Mouse (Mus musculus): ENCODE measurements at regions not wholly inside any gene's neighbourhood (a gene's known extent, or its start where the extent isn't known, plus 50 kb on each side); places are given as distances from the start of the nearest gene placed in this dataset.
A peak's percentile ranks its signal among the peaks of the same experiment; 100 is the strongest.
"Not testable (repeated sequence)": the region's sequence is repeated elsewhere in the genome, so short reads cannot be mapped to it uniquely, and the experiment has no call there.

DNA sequence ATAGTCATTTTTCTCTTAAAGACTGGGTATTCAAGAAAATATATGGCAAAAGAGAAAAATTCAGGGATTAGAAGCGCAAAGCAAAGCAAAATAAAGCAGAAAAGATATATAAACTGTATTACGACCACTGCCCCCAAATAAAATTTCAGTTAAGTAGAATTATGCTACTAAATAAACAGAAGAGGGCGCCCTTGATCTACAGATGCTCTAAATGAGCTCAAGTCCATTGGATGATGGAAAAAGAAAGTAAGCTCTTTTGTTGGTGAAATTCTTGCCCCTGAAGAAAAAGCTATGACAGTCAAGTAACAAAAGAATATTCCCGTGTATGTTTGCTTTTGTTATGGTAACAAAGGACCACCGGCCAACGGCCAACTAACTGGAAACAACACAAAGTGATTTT, 165.5 kb upstream of the Stk26 start:
- no peak for DNase-seq

- peak; percentile 71 to 79 for DNase-seq
Measured at GRCm38 (mm10) chrX:50657835-50658565, 182.8 kb upstream of the Stk26 start.

DNA sequence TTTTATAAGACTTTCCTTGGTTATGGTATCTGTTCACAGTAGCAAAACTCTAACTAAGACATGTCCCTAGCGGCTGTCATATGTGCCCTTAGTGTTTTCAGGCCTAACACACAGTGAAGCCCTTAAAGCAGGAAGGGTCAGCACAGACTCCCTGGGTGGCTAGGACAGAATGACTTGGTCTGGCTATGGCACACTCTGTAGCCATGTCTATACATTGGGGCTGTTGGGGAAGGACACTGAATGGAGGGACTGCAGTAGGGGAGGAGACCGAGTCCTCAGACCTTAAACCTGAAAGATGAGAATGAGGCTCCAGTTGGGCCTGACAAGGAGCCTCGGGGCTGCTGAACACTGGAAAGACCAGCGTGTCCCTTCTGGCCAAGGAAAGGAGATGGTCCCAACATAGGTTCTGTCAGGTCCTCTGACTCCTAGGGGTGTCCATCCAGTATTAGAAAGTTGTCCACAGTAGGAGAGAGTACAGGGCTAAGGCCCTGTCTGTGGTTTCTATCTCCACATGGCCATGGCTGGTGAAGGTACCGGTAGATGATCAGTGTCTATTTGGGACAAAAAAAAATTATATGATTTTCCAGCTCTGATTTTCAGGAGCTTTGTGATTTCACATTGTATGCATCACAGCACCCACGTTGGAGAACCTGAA, 183.5 kb upstream of the Stk26 start:
- no peak for DNase-seq

GRCm38 (mm10) chrX:50655380-50655779, 185.5 kb upstream of the Stk26 start:
- not testable (repeated sequence) for DNase-seq

DNA sequence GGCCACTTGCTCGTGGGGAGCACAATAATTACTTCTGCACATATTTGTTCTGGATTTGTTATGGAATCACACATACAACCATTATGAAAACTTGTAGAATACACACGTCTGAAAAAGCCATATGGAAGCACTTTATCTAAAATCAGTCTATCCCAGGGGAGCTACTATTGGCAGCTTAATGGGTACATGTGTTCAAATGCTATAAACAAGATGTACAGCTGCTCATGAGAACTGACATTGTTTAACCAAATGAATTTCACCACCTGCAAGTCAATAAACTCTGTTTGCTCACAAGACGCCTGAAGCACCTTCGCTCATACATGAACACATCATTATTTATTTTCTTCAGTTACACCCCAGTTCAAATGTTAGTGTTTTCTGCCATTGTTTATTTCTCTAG, 199.5 kb upstream of the Stk26 start:
- no peak for DNase-seq

GRCm38 (mm10) chrX:50635634-50636033, 205.2 kb upstream of the Stk26 start:
- no peak for DNase-seq

- peak; percentile 81 to 90 for DNase-seq
Measured at GRCm38 (mm10) chrX:50634842-50635615, 205.8 kb upstream of the Stk26 start.

- no peak for DNase-seq
Measured at GRCm38 (mm10) chrX:50632536-50632935, 204.2 kb upstream of the Olfr1324 start.

- no peak for DNase-seq
Measured at GRCm38 (mm10) chrX:50625336-50625735, 197.0 kb upstream of the Olfr1324 start.

DNA sequence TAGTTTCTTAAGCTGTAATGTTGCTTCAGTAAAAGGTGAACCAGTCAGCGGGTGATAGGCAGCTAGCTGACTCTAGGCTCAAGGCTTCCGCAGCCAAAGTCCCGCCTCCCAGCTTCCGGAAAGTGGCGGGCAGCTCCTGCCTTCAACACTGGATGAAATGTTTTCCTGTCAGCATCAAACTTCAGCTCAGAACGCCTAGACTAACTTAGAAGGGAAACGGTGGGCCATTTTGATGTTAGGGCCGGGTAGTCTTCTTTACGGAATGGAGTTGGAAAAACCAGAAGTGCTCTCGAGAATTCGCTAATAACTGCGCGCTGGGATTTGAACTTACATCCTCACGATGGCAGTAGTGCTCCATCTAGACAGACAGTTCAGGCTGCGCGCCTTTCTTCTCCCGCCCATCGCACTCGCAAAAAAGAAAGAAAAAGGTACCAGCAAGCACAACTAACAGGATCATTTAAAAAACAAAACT, 194.7 kb upstream of the Olfr1324 start:
- peak in 1 of 2 experiments; percentile 91 for DNase-seq

DNA sequence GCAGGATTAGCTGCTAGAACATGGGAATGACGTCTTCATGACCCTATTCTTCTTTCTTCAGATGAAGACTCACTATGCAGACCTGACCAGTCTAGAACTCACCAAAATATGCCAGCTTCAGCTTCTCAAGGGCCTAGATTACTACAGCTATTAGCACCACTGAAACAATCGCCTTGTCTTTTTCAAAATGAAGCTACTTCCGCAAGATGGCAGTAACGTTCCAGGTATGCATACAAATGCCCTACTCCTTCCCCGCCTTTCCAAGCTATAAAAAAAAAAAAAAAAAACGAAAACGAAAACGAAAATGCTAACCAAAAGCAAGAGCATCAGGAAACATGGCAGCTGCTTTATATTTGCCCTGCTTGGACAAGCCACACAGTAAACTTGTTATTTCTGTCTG, 192.6 kb upstream of the Olfr1324 start:
- DNase-seq, result peak in 1 of 2 experiments; percentile 37

GRCm38 (mm10) chrX:50619919-50620318, 191.6 kb upstream of the Olfr1324 start:
- DNase-seq, result peak in 1 of 2 experiments; percentile 91

DNA sequence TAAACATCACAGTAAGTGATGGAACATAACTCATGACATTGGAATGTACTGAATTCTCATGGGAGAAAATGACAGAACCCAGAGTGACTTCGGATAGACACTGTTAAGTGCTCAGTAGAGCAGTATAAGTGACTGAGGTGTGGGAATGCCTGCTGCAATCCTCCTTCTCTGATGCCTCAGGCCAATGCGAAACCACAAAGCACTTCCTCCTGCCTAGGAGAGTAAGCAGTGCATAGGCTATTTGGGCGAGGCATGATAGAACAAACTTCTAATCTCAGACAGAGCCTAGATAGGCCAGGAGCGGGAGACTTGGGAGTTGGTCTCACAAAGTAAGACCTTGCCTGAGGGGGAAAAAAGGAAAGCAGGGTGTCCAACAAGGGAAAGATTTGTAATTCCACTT, 190.6 kb upstream of the Olfr1324 start:
- DNase-seq, result no peak

DNA sequence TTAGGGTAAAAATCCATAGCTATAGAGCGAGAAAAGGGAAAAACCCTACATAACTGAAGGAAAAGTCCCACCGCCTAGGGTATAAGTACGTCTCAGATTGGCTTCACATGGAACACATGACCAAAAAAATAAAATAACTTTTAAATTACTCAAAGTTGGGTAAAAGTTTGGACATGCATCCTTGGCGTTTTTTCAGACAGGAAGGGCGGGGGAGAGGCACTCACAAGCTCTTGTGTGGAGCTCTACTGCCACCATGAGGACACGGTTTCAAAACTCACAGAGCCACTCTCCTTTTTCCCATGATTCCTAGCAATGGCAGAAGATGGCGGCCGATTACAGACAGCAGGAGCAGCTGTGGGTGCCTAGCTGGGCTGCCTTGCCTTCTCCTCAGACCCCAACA, 188.6 kb upstream of the Olfr1324 start:
- peak in 1 of 2 experiments; percentile 95 for DNase-seq

- peak in 1 of 2 experiments; percentile 89 for DNase-seq
Measured at GRCm38 (mm10) chrX:50614874-50615273, 186.6 kb upstream of the Olfr1324 start.

DNA sequence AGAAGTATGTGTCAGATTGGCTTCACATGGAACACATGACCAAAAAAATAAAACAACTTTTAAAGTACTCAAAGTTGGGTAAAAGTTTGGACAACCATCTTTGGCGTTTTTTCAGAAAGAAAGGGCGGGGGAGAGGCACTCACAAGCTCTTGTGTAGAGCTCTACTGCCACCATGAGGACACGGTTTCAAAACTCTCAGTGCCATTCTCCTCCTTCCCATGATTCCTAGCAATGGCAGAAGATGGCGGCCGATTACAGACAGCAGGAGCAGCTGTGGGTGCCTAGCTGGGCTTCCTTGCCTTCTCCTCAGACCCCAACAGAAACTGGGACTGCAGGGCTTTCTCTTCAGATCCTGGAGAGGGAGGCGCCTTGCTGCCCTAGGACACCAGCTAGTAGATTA, 186.1 kb upstream of the Olfr1324 start:
- DNase-seq, result peak in 1 of 2 experiments; percentile 83

- DNase-seq, result peak in 1 of 2 experiments; percentile 88
Measured at GRCm38 (mm10) chrX:50611765-50612591, 183.7 kb upstream of the Olfr1324 start.

DNA sequence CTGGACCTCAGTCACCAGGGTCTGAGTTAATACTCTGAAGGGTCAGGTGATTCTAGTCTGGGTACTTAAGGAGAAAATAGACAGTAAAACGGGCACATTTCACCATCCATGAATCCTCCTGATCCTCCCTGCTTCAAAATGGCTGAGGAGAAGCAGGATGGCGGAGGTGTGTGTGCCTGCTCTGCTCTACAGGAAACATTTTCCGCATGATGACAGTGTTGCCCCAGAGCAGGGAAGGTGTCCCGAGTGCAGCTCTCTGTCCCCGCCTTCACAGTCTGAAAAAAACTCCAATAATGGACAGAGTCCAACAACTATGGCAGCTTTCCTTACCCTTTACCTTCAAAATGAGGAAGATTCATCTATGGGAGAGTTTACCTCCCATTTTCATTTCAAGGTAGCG, 179.8 kb upstream of the Olfr1324 start:
- peak in 1 of 2 experiments; percentile 60 for DNase-seq

- peak in 1 of 2 experiments; percentile 89 for DNase-seq
Measured at GRCm38 (mm10) chrX:50607636-50608035, 179.3 kb upstream of the Olfr1324 start.

DNA sequence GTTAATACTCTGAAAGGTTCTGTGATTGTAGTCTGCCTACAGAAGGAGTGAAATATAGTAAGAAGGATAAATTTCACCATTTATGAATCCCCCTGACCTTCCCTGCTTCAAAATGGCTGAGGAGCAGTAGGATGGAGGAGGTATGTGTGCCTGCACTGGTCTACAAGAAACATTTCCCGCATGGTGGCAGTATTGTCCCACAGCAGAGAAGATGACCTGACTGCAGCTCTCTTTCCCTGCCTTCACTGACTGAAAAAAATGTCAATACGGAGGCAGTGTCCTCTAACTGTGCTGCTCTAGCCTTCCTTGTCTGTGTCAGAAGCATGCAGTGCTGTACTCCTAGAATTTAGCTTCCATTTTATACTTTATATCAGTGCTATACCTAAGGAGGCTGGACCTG, 177.2 kb upstream of the Olfr1324 start:
- peak in 1 of 2 experiments; percentile 88 for DNase-seq

- peak in 1 of 2 experiments; percentile 84 for DNase-seq
Measured at GRCm38 (mm10) chrX:50604995-50605394, 176.7 kb upstream of the Olfr1324 start.

DNA sequence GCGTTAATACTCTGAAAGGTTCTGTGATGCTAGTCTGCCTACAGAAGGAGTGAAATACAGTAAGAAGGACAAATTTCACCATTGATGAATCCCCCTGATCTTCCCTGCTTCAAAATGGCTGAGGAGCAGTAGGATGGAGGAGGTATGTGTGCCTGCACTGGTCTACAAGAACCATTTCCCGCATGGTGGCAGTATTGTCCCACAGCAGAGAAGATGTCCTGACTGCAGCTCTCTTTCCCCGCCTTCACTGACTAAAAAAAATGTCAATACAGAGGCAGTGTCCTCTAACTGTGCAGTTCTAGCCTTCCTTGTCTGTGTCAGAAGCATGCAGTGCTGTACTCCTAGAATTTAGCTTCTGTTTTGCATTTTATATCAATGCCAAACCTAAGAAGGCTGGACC, 174.6 kb upstream of the Olfr1324 start:
- peak in 1 of 2 experiments; percentile 94 for DNase-seq

All from kidney, postnatal 4 days (tissue).